Mouse (Mus musculus): ENCODE results near the gene Scrn3. TPM values are rescaled to one million over a fixed set of nuclear protein-coding genes. Genes with fewer than 3 reads are reported as not detected.

Scrn3 gene
- polyA plus RNA-seq, 1 experiment from 2014 or later: 8.3 TPM

DNA sequence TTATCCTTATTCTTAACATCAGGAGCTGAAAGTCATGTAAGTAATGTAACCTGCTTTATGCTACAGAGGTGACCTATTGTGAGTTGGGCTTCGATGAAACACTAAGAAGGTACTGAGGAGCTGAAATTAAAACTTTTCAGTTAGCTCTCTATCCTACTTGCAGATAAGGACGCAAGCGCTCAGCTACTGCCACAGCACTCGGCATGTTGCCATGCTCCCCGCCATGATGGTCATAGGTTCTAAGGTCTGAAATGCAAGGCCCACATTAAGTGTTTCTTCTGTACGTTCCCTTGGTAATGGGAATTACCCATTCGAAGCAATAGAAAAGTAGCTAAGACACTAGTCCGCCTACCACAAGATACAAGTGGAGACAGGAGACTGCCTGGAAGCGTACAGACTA lies 9.7 kb upstream of the Scrn3 start:
- 95% methylated on average over 9 of the region's 9 CpGs for WGBS
- H3K4me3 ChIP-seq: no peak overlapping the region
- no peaks in the 10 kb centered on the region for H3K9me3 ChIP-seq
- H3K4me1 ChIP-seq (replicated peaks): no peaks in the 10 kb centered on the region
- no peak for DNase-seq (ENCODE audit: low spot score)
- peaks cover 66% of the 10 kb centered on the region for H3K36me3 ChIP-seq
- H3K27ac ChIP-seq: no peak overlapping the region
- H3K27me3 ChIP-seq (ENCODE audit: insufficient read depth, poor library complexity, severe bottlenecking): no peaks in the 10 kb centered on the region

DNA sequence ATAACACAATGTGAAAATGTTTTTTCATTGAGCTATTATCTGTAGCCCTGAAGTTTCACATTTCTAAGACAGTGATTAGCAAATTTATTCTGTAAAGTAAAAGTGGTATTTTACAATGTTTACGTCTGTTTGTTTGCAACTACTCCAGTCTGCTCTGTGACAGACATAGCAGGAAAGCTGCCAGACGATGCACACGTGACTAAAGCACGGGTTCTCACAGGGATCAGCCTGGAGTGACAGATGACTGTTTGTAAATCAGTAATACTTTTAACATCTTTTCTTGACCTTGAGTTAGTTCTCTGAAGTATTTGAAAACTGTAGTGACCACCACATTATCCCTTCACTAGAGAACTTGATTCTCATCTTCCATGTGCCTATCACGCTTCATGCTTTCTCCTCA lies 7.9 kb upstream of the Scrn3 start:
- H3K9me3 ChIP-seq: no peaks in the 10 kb centered on the region
- WGBS: 92% methylated on average over 5 of the region's 5 CpGs
- H3K36me3 ChIP-seq: peaks cover 82% of the 10 kb centered on the region
- H3K27me3 ChIP-seq (ENCODE audit: insufficient read depth, poor library complexity, severe bottlenecking): no peaks in the 10 kb centered on the region
- no peak for DNase-seq (ENCODE audit: low spot score)
- H3K27ac ChIP-seq: no peak overlapping the region
- H3K4me3 ChIP-seq: no peak overlapping the region
- no peaks in the 10 kb centered on the region for H3K4me1 ChIP-seq (replicated peaks)

DNA sequence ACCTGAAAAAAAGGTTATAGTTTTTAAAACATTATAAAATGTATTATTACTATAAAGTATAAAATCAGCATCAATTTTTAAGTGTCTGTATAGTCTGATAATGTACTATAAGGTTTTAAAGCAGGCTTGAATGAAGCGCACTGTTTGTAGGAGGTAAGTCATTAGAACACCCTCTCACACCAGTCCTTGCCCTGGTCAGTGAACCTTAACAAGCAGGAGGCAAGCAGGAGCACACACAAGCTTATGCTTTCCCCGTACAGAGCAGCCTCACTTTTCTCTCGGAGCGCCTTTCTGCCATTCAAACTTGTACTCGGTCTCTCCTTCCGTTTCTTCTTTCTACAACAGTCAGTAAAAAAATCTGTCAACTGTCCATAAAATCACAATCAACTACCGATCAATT lies 6.4 kb upstream of the Scrn3 start:
- H3K9me3 ChIP-seq: no peaks in the 10 kb centered on the region
- DNase-seq (ENCODE audit: low spot score): no peak
- H3K27ac ChIP-seq: no peak overlapping the region
- no peaks in the 10 kb centered on the region for H3K27me3 ChIP-seq (ENCODE audit: insufficient read depth, poor library complexity, severe bottlenecking)
- H3K4me3 ChIP-seq: no peak overlapping the region
- H3K4me1 ChIP-seq (replicated peaks): peaks cover 4% of the 10 kb centered on the region
- peaks cover 83% of the 10 kb centered on the region for H3K36me3 ChIP-seq
- WGBS: 92% methylated on average over 7 of the region's 7 CpGs

DNA sequence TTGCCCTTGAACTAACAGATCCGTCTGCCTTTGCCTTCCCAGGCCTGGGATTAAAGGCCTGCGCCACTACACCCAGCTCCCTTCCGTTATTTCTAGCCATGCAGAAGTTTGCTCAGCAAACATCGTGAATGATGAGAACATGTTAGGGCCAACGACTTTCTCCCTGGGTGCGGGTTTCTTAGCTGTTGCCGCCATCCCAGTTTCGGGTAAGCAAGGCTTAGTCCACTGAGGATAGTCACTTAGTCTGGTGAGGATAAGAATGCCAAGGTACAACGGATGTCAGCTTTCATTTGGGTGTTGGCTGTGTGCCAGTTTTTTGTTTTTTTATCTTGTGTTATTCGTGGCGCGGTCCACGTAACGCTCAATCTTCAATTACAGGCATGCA lies 708 bp downstream of the Scrn3 start:
- 49% methylated on average over 14 of the region's 14 CpGs for WGBS
- Histone ChIP-seq H3K27me3 (ENCODE audit: insufficient read depth, poor library complexity, severe bottlenecking) (no peaks in the 10 kb centered on the region), H3K27ac (peak overlapping the region; percentile 78), H3K36me3 (peaks cover 21% of the 10 kb centered on the region), H3K9me3 (no peaks in the 10 kb centered on the region), H3K4me3 (peak overlapping the region; percentile 78), H3K4me1 (replicated peaks) (peaks cover 19% of the 10 kb centered on the region)
- DNase-seq (ENCODE audit: low spot score): peak; percentile 29

DNA sequence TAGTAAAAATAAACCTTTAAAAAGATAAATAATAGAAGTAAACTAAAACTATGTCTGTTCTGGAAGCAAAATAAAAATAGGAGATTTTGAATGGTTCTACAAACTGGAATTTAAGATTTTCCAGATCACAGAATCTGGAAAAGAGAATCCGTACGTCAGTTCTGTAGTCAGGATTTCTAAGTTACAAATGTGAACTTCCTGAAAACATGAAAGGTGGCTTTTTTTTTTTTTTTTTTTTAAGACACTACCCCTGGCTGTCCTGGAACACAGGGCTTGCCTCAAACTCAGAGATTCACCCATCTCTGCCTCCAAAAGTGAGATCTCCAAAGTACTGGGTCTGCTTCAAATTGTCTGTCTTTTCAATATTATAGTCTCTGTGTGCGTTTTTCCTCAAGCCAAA lies 1.9 kb downstream of the Scrn3 start:
- Histone ChIP-seq H3K27me3 (ENCODE audit: insufficient read depth, poor library complexity, severe bottlenecking) (no peaks in the 10 kb centered on the region), H3K9me3 (no peaks in the 10 kb centered on the region), H3K4me1 (replicated peaks) (peaks cover 19% of the 10 kb centered on the region), H3K27ac (no peak overlapping the region), H3K36me3 (peaks cover 9% of the 10 kb centered on the region), H3K4me3 (no peak overlapping the region)
- DNase-seq (ENCODE audit: low spot score): no peak
- 92% methylated on average over 3 of the region's 3 CpGs for WGBS

DNA sequence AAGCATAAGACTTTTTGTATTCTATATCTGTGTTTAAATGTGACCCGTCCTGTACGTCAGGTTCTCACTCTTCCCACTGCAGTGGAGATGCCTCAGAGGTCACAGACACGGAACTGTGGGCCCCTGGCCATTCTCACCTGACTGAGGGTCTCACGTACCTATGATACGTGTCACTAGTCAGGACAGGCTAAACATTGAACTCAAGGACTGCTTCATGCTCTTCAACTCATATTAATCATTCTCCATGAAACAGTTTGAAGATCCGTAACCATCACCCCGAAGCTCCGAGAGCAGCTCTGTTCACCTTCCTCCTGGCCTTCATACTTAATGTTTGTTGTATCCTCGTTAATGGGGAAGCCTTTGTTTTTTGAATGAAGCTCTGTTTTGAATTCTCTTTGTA lies 5.0 kb downstream of the Scrn3 start:
- Histone ChIP-seq H3K27ac (no peak overlapping the region), H3K9me3 (no peaks in the 10 kb centered on the region), H3K36me3 (no peaks in the 10 kb centered on the region), H3K27me3 (ENCODE audit: insufficient read depth, poor library complexity, severe bottlenecking) (no peaks in the 10 kb centered on the region), H3K4me3 (no peak overlapping the region), H3K4me1 (replicated peaks) (peaks cover 5% of the 10 kb centered on the region)
- no peak for DNase-seq (ENCODE audit: low spot score)
- 93% methylated on average over 9 of the region's 9 CpGs for WGBS

DNA sequence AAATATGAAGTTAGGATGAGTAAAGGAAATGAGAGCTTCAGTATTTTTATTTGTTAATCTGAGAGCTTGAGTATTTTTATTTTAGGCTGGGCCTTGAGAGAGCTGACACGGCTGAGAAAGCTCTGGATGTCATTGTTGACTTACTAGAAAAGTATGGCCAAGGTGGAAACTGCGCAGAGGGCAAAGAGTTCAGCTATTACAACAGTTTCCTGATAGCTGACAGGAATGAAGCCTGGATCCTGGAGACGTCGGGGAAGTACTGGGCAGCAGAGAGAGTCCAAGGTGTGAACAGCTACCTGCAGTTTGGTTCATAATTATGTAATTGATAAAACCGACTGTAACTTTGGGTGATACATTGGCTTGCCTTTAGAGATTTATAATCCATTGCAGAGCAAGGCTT lies 6.8 kb downstream of the Scrn3 start:
- Histone ChIP-seq H3K27me3 (ENCODE audit: insufficient read depth, poor library complexity, severe bottlenecking) (no peaks in the 10 kb centered on the region), H3K36me3 (no peaks in the 10 kb centered on the region), H3K4me3 (no peak overlapping the region), H3K27ac (no peak overlapping the region), H3K4me1 (replicated peaks) (no peaks in the 10 kb centered on the region), H3K9me3 (no peaks in the 10 kb centered on the region)
- no peak for DNase-seq (ENCODE audit: low spot score)
- WGBS: 88% methylated on average over 5 of the region's 5 CpGs

DNA sequence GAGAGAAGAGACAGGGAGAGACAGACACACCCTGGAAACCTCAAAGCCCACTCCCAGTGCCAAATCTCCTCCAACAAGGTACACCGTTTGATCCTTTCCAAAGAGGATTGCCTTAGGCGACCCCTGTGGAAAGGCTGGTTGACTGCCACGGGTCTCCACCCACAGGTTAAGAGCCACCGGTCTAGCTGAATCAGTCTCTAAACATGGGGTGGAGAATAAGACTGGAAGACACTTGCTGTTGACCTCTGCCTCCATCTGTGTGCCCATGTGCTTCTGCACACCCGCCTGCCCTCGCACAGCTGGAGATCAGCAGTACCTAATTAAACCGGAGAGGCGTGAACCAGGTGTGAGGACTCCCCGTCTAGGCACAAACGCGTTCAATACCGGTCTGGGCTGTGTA lies 10.6 kb downstream of the Scrn3 start:
- 72% methylated on average over 12 of the region's 12 CpGs for WGBS
- no peak overlapping the region for H3K4me3 ChIP-seq
- no peaks in the 10 kb centered on the region for H3K9me3 ChIP-seq
- no peak for DNase-seq (ENCODE audit: low spot score)
- H3K27ac ChIP-seq: no peak overlapping the region
- no peaks in the 10 kb centered on the region for H3K4me1 ChIP-seq (replicated peaks)
- H3K27me3 ChIP-seq (ENCODE audit: insufficient read depth, poor library complexity, severe bottlenecking): no peaks in the 10 kb centered on the region
- no peaks in the 10 kb centered on the region for H3K36me3 ChIP-seq

DNA sequence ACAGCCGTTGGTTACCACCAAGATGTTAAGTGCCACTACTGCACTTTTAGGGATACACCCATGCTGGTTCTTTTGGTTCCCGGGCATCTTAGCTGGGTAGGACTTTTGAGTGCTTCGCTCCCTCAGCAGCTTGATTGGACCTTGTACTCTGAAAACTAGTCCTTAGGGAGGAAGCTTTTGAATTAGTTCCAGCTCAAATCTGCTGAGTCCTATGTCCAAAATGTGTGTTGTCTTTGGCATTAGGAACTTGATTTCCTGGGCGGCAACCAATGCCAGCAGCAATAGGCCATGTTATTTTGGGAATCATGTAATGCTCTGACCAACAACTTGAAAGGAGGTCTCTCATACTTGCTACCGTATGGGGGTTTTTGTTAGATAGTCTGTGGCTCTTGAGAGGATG lies 13.5 kb downstream of the Scrn3 start:
- WGBS: 86% methylated on average over 5 of the region's 5 CpGs

DNA sequence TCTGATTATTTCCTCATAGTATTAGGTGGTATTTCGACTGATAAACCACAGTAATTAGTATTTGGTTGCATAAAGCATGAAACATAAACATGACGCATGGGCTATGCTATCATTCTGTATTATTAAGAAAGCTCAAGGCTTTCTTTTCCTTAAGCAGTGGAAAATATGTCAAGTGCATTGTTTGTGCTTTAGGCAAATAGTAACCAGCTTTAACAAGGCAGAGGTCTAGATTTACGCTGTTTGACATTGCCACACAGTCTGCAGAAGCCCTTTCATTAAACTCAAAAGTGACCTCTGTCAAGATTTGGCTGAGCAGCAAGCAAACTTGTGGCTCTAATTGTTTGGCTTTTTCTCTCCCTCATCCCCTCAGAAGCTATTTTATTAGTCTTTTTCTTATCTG lies 23.5 kb downstream of the Scrn3 start:
- H3K9me3 ChIP-seq: no peaks in the 10 kb centered on the region
- no peaks in the 10 kb centered on the region for H3K27me3 ChIP-seq (ENCODE audit: insufficient read depth, poor library complexity, severe bottlenecking)
- no peak overlapping the region for H3K27ac ChIP-seq
- no peaks in the 10 kb centered on the region for H3K4me1 ChIP-seq (replicated peaks)
- no peak overlapping the region for H3K4me3 ChIP-seq
- WGBS: 89% methylated on average over 3 of the region's 3 CpGs
- H3K36me3 ChIP-seq: no peaks in the 10 kb centered on the region
- no peak for DNase-seq (ENCODE audit: low spot score)

More for the DNA sequence above, 13.5 kb downstream of the Scrn3 start:
- no peaks in the 10 kb centered on the region for H3K9me3 ChIP-seq
- H3K4me3 ChIP-seq: no peak overlapping the region
- H3K36me3 ChIP-seq: no peaks in the 10 kb centered on the region
- DNase-seq (ENCODE audit: low spot score): no peak
- H3K27ac ChIP-seq: no peak overlapping the region
- H3K4me1 ChIP-seq (replicated peaks): no peaks in the 10 kb centered on the region
- no peaks in the 10 kb centered on the region for H3K27me3 ChIP-seq (ENCODE audit: insufficient read depth, poor library complexity, severe bottlenecking)

DNA sequence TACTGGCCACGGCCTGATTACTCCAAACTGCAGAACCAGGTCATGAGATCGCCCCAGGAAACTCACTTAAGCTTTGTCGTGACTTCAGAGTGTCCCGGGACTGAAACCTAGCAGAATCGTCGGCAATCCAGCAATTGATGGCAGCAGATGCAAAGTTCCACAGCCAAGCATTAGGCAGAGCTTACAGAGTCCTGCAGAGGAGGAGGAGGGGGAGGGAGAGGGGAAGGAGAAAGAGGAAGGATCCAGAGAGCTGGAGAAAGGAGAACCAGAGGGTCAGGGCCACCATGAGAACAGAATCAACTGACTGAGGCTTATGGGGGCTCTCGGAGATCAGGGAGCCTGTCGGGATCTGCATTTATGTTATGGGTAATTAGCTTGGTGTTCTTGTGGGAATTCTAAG lies 26.0 kb downstream of the Scrn3 start:
- DNase-seq (ENCODE audit: low spot score): no peak
- 77% methylated on average over 8 of the region's 8 CpGs for WGBS
- H3K9me3 ChIP-seq: no peaks in the 10 kb centered on the region

DNA sequence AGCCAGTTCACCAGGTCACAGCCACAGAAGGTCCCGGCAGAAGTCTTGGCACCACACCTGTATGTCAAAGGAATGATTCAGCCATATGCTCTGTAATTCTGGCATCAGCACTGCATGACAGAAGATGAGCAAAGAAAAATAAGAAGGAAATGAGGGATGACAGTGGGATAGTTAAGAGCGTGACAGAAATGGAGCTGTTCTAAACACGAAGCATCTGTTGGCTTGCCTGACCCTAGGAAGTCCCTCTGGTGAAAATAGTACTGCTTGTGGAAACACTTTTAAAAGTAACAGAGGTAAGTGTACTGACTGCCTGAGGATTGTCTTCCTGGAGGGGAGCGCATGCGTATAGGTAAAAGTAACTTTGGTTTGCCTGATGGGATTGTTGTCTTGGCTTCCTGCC lies 31.3 kb downstream of the Scrn3 start:
- DNase-seq (ENCODE audit: low spot score): no peak
- no peaks in the 10 kb centered on the region for H3K9me3 ChIP-seq
- no peak overlapping the region for H3K4me3 ChIP-seq
- WGBS: 95% methylated on average over 5 of the region's 5 CpGs
- no peaks in the 10 kb centered on the region for H3K36me3 ChIP-seq
- H3K27me3 ChIP-seq (ENCODE audit: insufficient read depth, poor library complexity, severe bottlenecking): no peaks in the 10 kb centered on the region
- H3K4me1 ChIP-seq (replicated peaks): peaks cover 11% of the 10 kb centered on the region
- H3K27ac ChIP-seq: no peak overlapping the region

More for the DNA sequence above, 26.0 kb downstream of the Scrn3 start:
- Histone ChIP-seq H3K36me3 (no peaks in the 10 kb centered on the region), H3K4me1 (replicated peaks) (no peaks in the 10 kb centered on the region), H3K27ac (no peak overlapping the region), H3K27me3 (ENCODE audit: insufficient read depth, poor library complexity, severe bottlenecking) (no peaks in the 10 kb centered on the region), H3K4me3 (no peak overlapping the region)

DNA sequence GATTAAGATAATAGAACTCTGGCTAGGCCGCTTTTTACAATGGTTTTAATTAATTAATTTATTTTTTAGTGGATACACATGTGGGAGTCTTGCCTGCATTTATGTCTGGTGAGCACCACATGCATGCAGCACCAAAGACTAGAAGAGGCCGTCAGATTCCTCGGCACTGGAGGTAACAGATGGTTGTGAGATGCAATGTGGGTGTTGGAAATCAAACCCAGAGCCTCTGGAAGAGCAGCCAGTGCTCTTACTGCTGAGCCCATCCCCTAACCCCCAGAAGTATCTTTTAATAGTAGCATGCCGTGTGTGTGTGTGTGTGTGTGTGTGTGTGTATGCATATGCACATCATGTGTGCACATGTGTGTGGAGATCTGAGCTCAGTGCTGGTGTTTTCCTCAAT lies 32.8 kb downstream of the Scrn3 start:
- Histone ChIP-seq H3K27me3 (ENCODE audit: insufficient read depth, poor library complexity, severe bottlenecking) (no peaks in the 10 kb centered on the region), H3K4me1 (replicated peaks) (peaks cover 11% of the 10 kb centered on the region), H3K27ac (no peak overlapping the region), H3K4me3 (no peak overlapping the region), H3K9me3 (no peaks in the 10 kb centered on the region), H3K36me3 (no peaks in the 10 kb centered on the region)
- no peak for DNase-seq (ENCODE audit: low spot score)
- 83% methylated on average over 4 of the region's 4 CpGs for WGBS

DNA sequence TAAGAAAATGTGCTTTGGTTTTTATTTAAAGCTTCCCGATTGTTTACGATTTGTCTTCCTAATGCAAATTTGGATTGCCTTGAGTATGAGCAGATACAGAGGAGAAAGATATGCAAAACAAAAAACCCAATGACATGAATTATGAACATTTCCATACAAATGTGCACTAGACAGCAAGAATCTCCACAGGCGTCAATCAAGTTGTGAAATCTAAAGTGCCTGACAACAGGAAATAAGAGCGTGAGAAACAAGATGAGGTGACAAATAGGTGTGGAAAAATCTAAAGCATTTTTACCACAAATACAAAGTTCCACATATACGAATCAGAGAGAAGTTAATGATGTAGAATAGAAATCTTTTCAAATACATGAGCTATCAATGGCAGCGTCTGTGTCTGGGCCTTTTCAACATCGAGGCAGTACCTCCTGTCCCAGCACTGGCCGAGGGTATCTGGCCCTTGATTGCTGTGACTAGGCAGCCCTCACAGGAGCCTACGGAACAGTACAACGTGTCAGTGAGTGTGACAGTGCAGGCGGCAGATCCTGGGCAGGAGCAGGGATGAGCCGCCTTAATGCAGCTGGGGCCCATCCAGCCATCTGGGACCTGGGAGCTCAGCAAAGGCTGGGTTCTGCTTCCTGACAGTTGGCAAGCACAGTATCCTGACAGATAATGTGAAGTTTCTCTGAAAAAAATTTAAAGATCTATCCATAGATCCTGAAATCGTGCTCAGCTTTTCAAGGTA lies 34.1 kb downstream of the Scrn3 start:
- 70% methylated on average over 13 of the region's 13 CpGs for WGBS
- Histone ChIP-seq H3K36me3 (no peaks in the 10 kb centered on the region), H3K4me1 (replicated peaks) (peaks cover 12% of the 10 kb centered on the region), H3K4me3 (no peak overlapping the region), H3K9me3 (no peaks in the 10 kb centered on the region), H3K27me3 (ENCODE audit: insufficient read depth, poor library complexity, severe bottlenecking) (no peaks in the 10 kb centered on the region), H3K27ac (0 out of 2 replicates have a peak overlapping the region, but pooled peaks have one; percentile 23)
- no peak for DNase-seq (ENCODE audit: low spot score)
